ENCODE assay signal across 8 mouse cellular contexts in genomic region chr12:69680635-69681565, GRCm38 (mm10). TPM values are rescaled to one million over a fixed set of nuclear protein-coding genes. Genes with fewer than 3 reads are reported as not detected.
DNase-seq lines count a peak whose midpoint lies in the region; ATAC-seq lines count a peak whose summit lies in the region.

No protein-coding gene starts in this region.

- no peaks in the 10 kb centered on the region for H3K9me3 ChIP-seq in midbrain, embryonic 16.5 days (replicated peaks; ENCODE audit: control insufficient read depth, low read length, poor library complexity, severe bottlenecking)

- peak; percentile 70 for ATAC-seq in midbrain, embryonic 16.5 days

- 1% methylated on average over 56 of the region's 56 CpGs for WGBS in midbrain, embryonic 16.5 days

- H3K36me3 ChIP-seq in midbrain, embryonic 16.5 days (ENCODE audit: control insufficient read depth, insufficient read depth, low read length), result no peaks in the 10 kb centered on the region

- peak overlapping the region; percentile 97 for H3K4me3 ChIP-seq in midbrain, embryonic 16.5 days (ENCODE audit: low read depth, low read length)

- peak overlapping the region; percentile 98 for H3K27ac ChIP-seq in midbrain, embryonic 16.5 days (ENCODE audit: low read length)

- DNase-seq in 3134 (ENCODE audit: extremely low read depth, insufficient read length, low spot score) (peak; percentile 79), adipocyte (ENCODE audit: low spot score) (peak; percentile 73), liver (peak; percentile 62)
- DNase-seq in embryo, embryonic 9.5 days (ENCODE audit: extremely low spot score), result peak; percentile 64
- DNase-seq in heart, adult 18-20 months, result peak; percentile 53 to 72
- peak; percentile 33 for DNase-seq in kidney, adult 11 months
- peak; percentile 44 to 77 for DNase-seq in spleen, postnatal 4 days (ENCODE audit: low spot score in 2 of 2)

- peaks cover 16% of the 10 kb centered on the region for H3K4me1 ChIP-seq in midbrain, embryonic 16.5 days (ENCODE audit: control insufficient read depth, insufficient read depth, low read length)

- H3K27me3 ChIP-seq in midbrain, embryonic 16.5 days (ENCODE audit: control insufficient read depth, insufficient read depth, low read depth, low read length), result no peaks in the 10 kb centered on the region

- H3K4me2 ChIP-seq in midbrain, embryonic 16.5 days (ENCODE audit: low read length), result peak overlapping the region; percentile 83

- H3K9ac ChIP-seq in midbrain, embryonic 16.5 days (ENCODE audit: low read depth, low read length), result peak overlapping the region; percentile 97

RNA-seq across cellular contexts. Expression of gene Sos2, which starts 0.8 kb away (rescaled TPM):
- total RNA-seq in heart, adult 18-20 months (2021), result 10 to 100 TPM; 34.9 to 41.0 TPM
- polyA plus RNA-seq in midbrain, embryonic 16.5 days (2015; fragmentation: Nextera tagmentation; extraction: Ambion mirVana), result 12.9 and 14.2 TPM in 2 replicates

RNA-seq across cellular contexts. Expression of gene L2hgdh, which starts 43.8 kb away (rescaled TPM):
- 10 to 100 TPM; 44.2 to 48.3 TPM for total RNA-seq in heart, adult 18-20 months (2021)
- polyA plus RNA-seq in midbrain, embryonic 16.5 days (2015; fragmentation: Nextera tagmentation; extraction: Ambion mirVana), result 14.6 and 15.6 TPM in 2 replicates

RNA-seq across cellular contexts. Expression of gene Atp5s, which starts 43.9 kb away (rescaled TPM):
- total RNA-seq in heart, adult 18-20 months (2021), result 10 to 100 TPM; 35.1 to 40.5 TPM
- 35.9 and 41.6 TPM in 2 replicates for polyA plus RNA-seq in midbrain, embryonic 16.5 days (2015; fragmentation: Nextera tagmentation; extraction: Ambion mirVana)

Comparison
In these comparisons a context has a peak if more than half of its experiments do, and no peak if none do; other contexts are left out.
1. Peak in every context shown above with its lines: DNase-seq, ATAC-seq, H3K4me3 ChIP-seq and H3K27ac ChIP-seq.